Mouse (Mus musculus): Measurements from ENCODE around the gene Prrc2b. TPM values are rescaled to one million over a fixed set of nuclear protein-coding genes. Genes with fewer than 3 reads are reported as not detected.
A peak's percentile ranks its signal among the peaks of the same experiment; 100 is the strongest.

Gene Prrc2b
- polyA plus RNA-seq, 1 experiment from 2014 or later = 41.5 TPM

- WGBS = 12% methylated on average over 16 of the region's 16 CpGs
- peaks cover 89% of the 10 kb centered on the region for H3K4me1 ChIP-seq
- peak overlapping the region; percentile 42 for H3K4me3 ChIP-seq
- H3K27me3 ChIP-seq (ENCODE audit: low read depth, poor library complexity, severe bottlenecking) = no peaks in the 10 kb centered on the region
- peak overlapping the region; percentile 85 for H3K27ac ChIP-seq (replicated peaks)
- no peaks in the 10 kb centered on the region for H3K9me3 ChIP-seq (replicated peaks)
- peaks cover 13% of the 10 kb centered on the region for H3K36me3 ChIP-seq
- peak; percentile 42 for DNase-seq (ENCODE audit: low spot score)
Measured at GRCm38 (mm10) chr2:32167034-32167770, 16.3 kb downstream of the Prrc2b start.

- peak; percentile 72 for DNase-seq (ENCODE audit: low spot score)
- WGBS = 8% methylated on average over 7 of the region's 7 CpGs
- Histone ChIP-seq H3K4me1 (peaks cover 88% of the 10 kb centered on the region), H3K36me3 (peaks cover 7% of the 10 kb centered on the region), H3K27me3 (ENCODE audit: low read depth, poor library complexity, severe bottlenecking) (no peaks in the 10 kb centered on the region), H3K9me3 (replicated peaks) (no peaks in the 10 kb centered on the region), H3K27ac (replicated peaks) (peak overlapping the region; percentile 85), H3K4me3 (peak overlapping the region; percentile 42)
Measured at GRCm38 (mm10) chr2:32167819-32168218, 16.9 kb downstream of the Prrc2b start.

GRCm38 (mm10) chr2:32169292-32169691, 18.4 kb downstream of the Prrc2b start:
- 86% methylated on average over 5 of the region's 5 CpGs for WGBS
- Histone ChIP-seq H3K27me3 (ENCODE audit: low read depth, poor library complexity, severe bottlenecking) (no peaks in the 10 kb centered on the region), H3K9me3 (replicated peaks) (no peaks in the 10 kb centered on the region), H3K27ac (replicated peaks) (peak overlapping the region; percentile 68; the same call in 1 of the 2 replicates), H3K4me1 (peaks cover 88% of the 10 kb centered on the region), H3K36me3 (peaks cover 4% of the 10 kb centered on the region; the same call in 1 of the 2 replicates), H3K4me3 (no peak overlapping the region)
- no peak for DNase-seq (ENCODE audit: low spot score)

GRCm38 (mm10) chr2:32170010-32170409, 19.1 kb downstream of the Prrc2b start:
- peaks cover 88% of the 10 kb centered on the region for H3K4me1 ChIP-seq
- WGBS = 62% methylated on average over 8 of the region's 8 CpGs
- no peaks in the 10 kb centered on the region for H3K9me3 ChIP-seq (replicated peaks)
- no peak for DNase-seq (ENCODE audit: low spot score)
- no peaks in the 10 kb centered on the region for H3K27me3 ChIP-seq (ENCODE audit: low read depth, poor library complexity, severe bottlenecking)
- peak overlapping the region; percentile 68 for H3K27ac ChIP-seq (replicated peaks)
- peaks cover 4% of the 10 kb centered on the region; the same call in 1 of the 2 replicates for H3K36me3 ChIP-seq
- H3K4me3 ChIP-seq = 0 out of 2 replicates have a peak overlapping the region, but pooled peaks have one; percentile 11

- peaks cover 88% of the 10 kb centered on the region for H3K4me1 ChIP-seq
- H3K27me3 ChIP-seq (ENCODE audit: low read depth, poor library complexity, severe bottlenecking) = no peaks in the 10 kb centered on the region
- 82% methylated on average over 14 of the region's 14 CpGs for WGBS
- no peaks in the 10 kb centered on the region for H3K9me3 ChIP-seq (replicated peaks)
- peaks cover 12% of the 10 kb centered on the region; the same call in 1 of the 2 replicates for H3K36me3 ChIP-seq
- DNase-seq (ENCODE audit: low spot score) = no peak
- H3K27ac ChIP-seq (replicated peaks) = no peak overlapping the region
- H3K4me3 ChIP-seq = no peak overlapping the region
Measured at GRCm38 (mm10) chr2:32171658-32172433, 21.0 kb downstream of the Prrc2b start.

GRCm38 (mm10) chr2:32174170-32174741, 23.4 kb downstream of the Prrc2b start:
- H3K9me3 ChIP-seq (replicated peaks) = no peaks in the 10 kb centered on the region
- H3K36me3 ChIP-seq = peaks cover 11% of the 10 kb centered on the region; the same call in 1 of the 2 replicates
- H3K27ac ChIP-seq (replicated peaks) = peak overlapping the region; percentile 91
- H3K27me3 ChIP-seq (ENCODE audit: low read depth, poor library complexity, severe bottlenecking) = no peaks in the 10 kb centered on the region
- DNase-seq (ENCODE audit: low spot score) = peak; percentile 83
- H3K4me1 ChIP-seq = peaks cover 87% of the 10 kb centered on the region
- WGBS = 6% methylated on average over 13 of the region's 13 CpGs
- H3K4me3 ChIP-seq = peak overlapping the region; percentile 39

GRCm38 (mm10) chr2:32175051-32175466, 24.2 kb downstream of the Prrc2b start:
- H3K9me3 ChIP-seq (replicated peaks) = no peaks in the 10 kb centered on the region
- peak overlapping the region; percentile 91 for H3K27ac ChIP-seq (replicated peaks)
- 45% methylated on average over 7 of the region's 7 CpGs for WGBS
- peak overlapping the region; percentile 39 for H3K4me3 ChIP-seq
- peaks cover 84% of the 10 kb centered on the region for H3K4me1 ChIP-seq
- peak; percentile 44 for DNase-seq (ENCODE audit: low spot score)
- no peaks in the 10 kb centered on the region for H3K27me3 ChIP-seq (ENCODE audit: low read depth, poor library complexity, severe bottlenecking)
- H3K36me3 ChIP-seq = peaks cover 12% of the 10 kb centered on the region; the same call in 1 of the 2 replicates

- H3K27me3 ChIP-seq (ENCODE audit: low read depth, poor library complexity, severe bottlenecking) = no peaks in the 10 kb centered on the region
- H3K9me3 ChIP-seq (replicated peaks) = no peaks in the 10 kb centered on the region
- H3K36me3 ChIP-seq = peaks cover 17% of the 10 kb centered on the region; the same call in 1 of the 2 replicates
- WGBS = 93% methylated on average over 6 of the region's 6 CpGs
- peak overlapping the region; percentile 91 for H3K27ac ChIP-seq (replicated peaks)
- H3K4me3 ChIP-seq = peak overlapping the region; percentile 39
- H3K4me1 ChIP-seq = peaks cover 79% of the 10 kb centered on the region
- DNase-seq (ENCODE audit: low spot score) = no peak
Measured at GRCm38 (mm10) chr2:32175508-32175907, 24.6 kb downstream of the Prrc2b start.

- WGBS = 56% methylated on average over 3 of the region's 3 CpGs
- H3K4me1 ChIP-seq = peaks cover 78% of the 10 kb centered on the region
- no peak for DNase-seq (ENCODE audit: low spot score)
- H3K4me3 ChIP-seq = no peak overlapping the region
- peaks cover 19% of the 10 kb centered on the region; the same call in 1 of the 2 replicates for H3K36me3 ChIP-seq
- H3K9me3 ChIP-seq (replicated peaks) = no peaks in the 10 kb centered on the region
- peak overlapping the region; percentile 64; the same call in 1 of the 2 replicates for H3K27ac ChIP-seq (replicated peaks)
- no peaks in the 10 kb centered on the region for H3K27me3 ChIP-seq (ENCODE audit: low read depth, poor library complexity, severe bottlenecking)
Measured at GRCm38 (mm10) chr2:32176848-32177247, 26.0 kb downstream of the Prrc2b start.

GRCm38 (mm10) chr2:32177397-32178060, 26.6 kb downstream of the Prrc2b start:
- H3K4me1 ChIP-seq = peaks cover 80% of the 10 kb centered on the region
- no peak for DNase-seq (ENCODE audit: low spot score)
- WGBS = 83% methylated on average over 11 of the region's 11 CpGs

GRCm38 (mm10) chr2:32179363-32179762, 28.5 kb downstream of the Prrc2b start:
- 89% methylated on average over 6 of the region's 6 CpGs for WGBS
- Histone ChIP-seq H3K4me3 (no peak overlapping the region), H3K27ac (replicated peaks) (no peak overlapping the region), H3K27me3 (ENCODE audit: low read depth, poor library complexity, severe bottlenecking) (no peaks in the 10 kb centered on the region), H3K9me3 (replicated peaks) (no peaks in the 10 kb centered on the region), H3K4me1 (peaks cover 74% of the 10 kb centered on the region), H3K36me3 (peaks cover 44% of the 10 kb centered on the region)
- no peak for DNase-seq (ENCODE audit: low spot score)

More at GRCm38 (mm10) chr2:32177397-32178060, 26.6 kb downstream of the Prrc2b start:
- no peaks in the 10 kb centered on the region for H3K9me3 ChIP-seq (replicated peaks)
- no peak overlapping the region for H3K4me3 ChIP-seq
- no peaks in the 10 kb centered on the region for H3K27me3 ChIP-seq (ENCODE audit: low read depth, poor library complexity, severe bottlenecking)
- 0 out of 2 replicates have a peak overlapping the region, but pooled peaks have one; percentile 64 for H3K27ac ChIP-seq (replicated peaks)
- peaks cover 25% of the 10 kb centered on the region for H3K36me3 ChIP-seq

- 93% methylated on average over 12 of the region's 12 CpGs for WGBS
- peaks cover 66% of the 10 kb centered on the region for H3K4me1 ChIP-seq
- H3K27ac ChIP-seq (replicated peaks) = no peak overlapping the region
- no peaks in the 10 kb centered on the region for H3K27me3 ChIP-seq (ENCODE audit: low read depth, poor library complexity, severe bottlenecking)
- no peak for DNase-seq (ENCODE audit: low spot score)
- no peaks in the 10 kb centered on the region for H3K9me3 ChIP-seq (replicated peaks)
- peaks cover 50% of the 10 kb centered on the region for H3K36me3 ChIP-seq
- no peak overlapping the region for H3K4me3 ChIP-seq
Measured at GRCm38 (mm10) chr2:32180127-32180526, 29.2 kb downstream of the Prrc2b start.

Measured in midbrain, embryonic 10.5 days (tissue).